Mouse (Mus musculus) liver, adult 2 months (tissue): ENCODE measurements around the gene Ttc9b. TPM values are rescaled to one million over a fixed set of nuclear protein-coding genes. Genes with fewer than 3 reads are reported as not detected.

Experiments
- DNase-seq: peaks from one replicate; pipeline ENCODE4 v3.0.0-alpha.2; 2011; ENCODE audit warnings: low read depth, low spot score; ENCODE audit errors: extremely low read depth
- H3K27ac ChIP-seq: fragments of 200-500 bp; replicated peaks from 2 replicates; pipeline ENCODE4 v1.5.1; 2012; ENCODE audit warnings: low read depth, mild to moderate bottlenecking, control low read depth, inconsistent platforms, low read length; ENCODE audit not compliant: insufficient read depth
- H3K27me3 ChIP-seq: fragments of 200-500 bp; 2 replicates; pipeline ENCODE4 v1.6.1; 2012; ENCODE audit warnings: mild to moderate bottlenecking, moderate library complexity, low read length, inconsistent platforms; ENCODE audit not compliant: control insufficient read depth, insufficient read depth
- H3K36me3 ChIP-seq: fragments of 200-500 bp; 2 replicates; pipeline ENCODE4 v1.6.1; 2012; ENCODE audit warnings: low read length, inconsistent platforms; ENCODE audit not compliant: control insufficient read depth, insufficient read depth
- H3K4me1 ChIP-seq: fragments of 200-500 bp; 2 replicates; pipeline ENCODE4 v1.6.1; 2011; ENCODE audit warnings: low read length; ENCODE audit not compliant: control insufficient read depth, insufficient read depth
- H3K4me3 ChIP-seq: fragments of 200-500 bp; 2 replicates; pipeline ENCODE4 v1.5.1; 2011; ENCODE audit warnings: low read depth, mild to moderate bottlenecking, control low read depth, low read length, moderate library complexity; ENCODE audit not compliant: insufficient read depth
- H3K79me2 ChIP-seq: fragments of 200-500 bp; 2 replicates; pipeline ENCODE4 v1.6.1; 2012; ENCODE audit warnings: inconsistent platforms, mild to moderate bottlenecking, low read length, moderate library complexity; ENCODE audit not compliant: control insufficient read depth, insufficient read depth
- H3K9ac ChIP-seq: fragments of 200-500 bp; 2 replicates; pipeline ENCODE4 v1.6.1; 2012; ENCODE audit warnings: low read depth, mild to moderate bottlenecking, control low read depth, inconsistent platforms, low read length
- CTCF ChIP-seq: fragments of 200-500 bp; IDR thresholded peaks from 2 replicates; pipeline ENCODE4 v1.5.1; 2011; ENCODE audit warnings: low read depth, low read length, control low read depth
- POLR2A ChIP-seq: fragments of 200-500 bp; IDR thresholded peaks from 2 replicates; pipeline ENCODE4 v1.6.1; 2011; ENCODE audit warnings: low read length, control low read depth; ENCODE audit not compliant: insufficient read depth; ENCODE audit errors: extremely low read depth
- WGBS: fragments of 180-500 bp; shearing (Covaris S2); methylation state at CpG from one replicate; pipeline ENCODE4 v1.1.7; 2018; 5-methylcytosine and 5-hydroxymethylcytosine counted together
- polyA plus RNA-seq: library from polyadenylated mRNA; depleted of rRNA; stranded (reverse); fragments of >200 nt; gene quantifications from 2 replicates; pipeline ENCODE4 v1.2.3, GENCODE M21; 2012; rRNA removed
- total RNA-seq: library from RNA; depleted of rRNA; stranded (reverse); fragments of >200 nt; gene quantifications from 2 replicates; pipeline ENCODE4 v1.2.3, GENCODE M21; 2014; rRNA removed

Ttc9b gene
- total RNA-seq = not detected in 2 replicates
- polyA plus RNA-seq = not detected in 2 replicates

DNA sequence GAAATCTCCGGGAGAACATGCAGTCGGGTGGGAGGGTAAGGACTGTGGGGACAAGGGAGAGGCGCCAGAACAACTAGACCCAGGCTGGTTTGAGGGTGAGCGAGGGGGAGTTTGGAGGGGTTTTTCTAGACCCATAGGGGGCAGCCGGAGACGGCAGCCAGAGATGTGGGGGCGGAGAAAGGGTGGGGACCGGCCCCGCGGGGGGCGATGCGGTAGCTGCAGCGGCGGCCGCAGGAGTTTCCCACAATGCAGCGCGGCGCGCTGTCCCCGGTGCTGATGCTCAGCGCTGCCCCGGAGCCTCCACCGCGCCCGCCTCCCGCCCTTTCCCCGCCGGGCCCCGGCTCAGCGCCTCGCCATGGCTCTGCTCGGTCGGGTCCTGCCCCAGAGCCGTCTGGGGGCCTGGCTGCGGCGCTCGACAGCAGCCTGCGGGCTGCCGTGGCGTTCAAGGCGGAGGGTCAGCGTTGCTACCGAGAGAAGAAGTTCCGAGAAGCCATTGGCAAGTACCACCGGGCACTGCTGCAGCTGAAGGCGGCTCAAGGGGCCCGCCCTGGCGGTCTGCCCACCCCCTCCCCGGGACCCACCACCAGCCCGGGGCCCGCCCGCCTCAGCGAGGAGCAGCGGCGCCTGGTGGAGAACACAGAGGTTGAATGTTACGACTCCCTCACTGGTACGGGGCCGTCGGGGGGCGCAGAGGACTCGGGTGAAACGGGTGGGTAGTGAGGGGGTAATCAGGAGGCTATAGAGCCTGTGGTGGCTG, at the start of gene Ttc9b:
Gene Ttc9b (plus strand): TSS at position 235 of the 757 bp plus-strand sequence.
- Histone ChIP-seq H3K4me3 (no peak within 1 kb of the TSS), H3K4me1 (no peaks in the 10 kb centered on the region), H3K79me2 (no peaks in the 10 kb centered on the region), H3K27me3 (peaks cover 23% of the 10 kb centered on the region), H3K36me3 (no peaks in the 10 kb centered on the region), H3K9ac (no peak within 1 kb of the TSS), H3K27ac (no peak within 1 kb of the TSS)
- no peak for DNase-seq
- no peak for TF ChIP-seq POLR2A
- TF ChIP-seq CTCF = no peak
- 7% methylated on average over 62 of the region's 62 CpGs for WGBS

DNA sequence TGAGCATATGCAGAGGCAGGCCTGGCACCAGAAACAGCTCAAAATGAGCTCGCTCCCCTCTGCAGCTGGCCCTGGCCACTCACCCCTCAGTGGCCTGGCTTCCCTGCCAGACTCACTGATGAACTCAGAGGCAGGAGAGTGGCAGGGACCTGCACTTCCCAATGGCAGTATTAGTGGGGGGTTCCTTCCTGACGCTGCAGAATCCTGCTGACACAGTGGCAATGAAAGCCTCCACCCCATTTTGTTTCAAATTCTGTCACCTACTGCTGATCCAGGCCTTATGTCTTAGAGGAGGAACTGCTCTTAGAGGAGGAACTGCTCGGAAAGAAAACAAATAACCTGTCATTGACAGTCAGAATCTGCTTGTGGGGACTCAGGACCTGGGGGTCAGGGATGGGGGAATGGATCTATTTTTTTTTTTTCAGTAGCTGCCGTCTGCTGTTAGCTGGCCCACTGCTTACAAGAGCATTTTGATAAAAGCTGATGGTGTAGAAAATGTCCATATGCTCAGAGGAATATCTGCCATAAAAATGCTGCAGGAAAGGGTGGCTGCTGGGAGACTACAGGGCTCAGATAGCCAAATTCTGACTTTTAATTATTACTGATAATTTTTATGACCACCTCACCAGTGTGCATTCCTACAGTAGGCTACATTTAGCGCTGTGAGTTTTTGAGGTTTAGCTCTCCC, 48.9 kb upstream of the Ttc9b start:
- H3K27ac ChIP-seq = no peak overlapping the region
- H3K36me3 ChIP-seq = peaks cover under 1% of the 10 kb centered on the region; the same call in 1 of the 2 replicates
- peaks cover 53% of the 10 kb centered on the region for H3K4me1 ChIP-seq
- 66% methylated on average over 5 of the region's 5 CpGs for WGBS
- H3K27me3 ChIP-seq = no peaks in the 10 kb centered on the region
- no peak overlapping the region for H3K4me3 ChIP-seq
- H3K79me2 ChIP-seq = peaks cover 60% of the 10 kb centered on the region
- TF ChIP-seq POLR2A = no peak
- no peak for TF ChIP-seq CTCF
- no peak for DNase-seq
- H3K9ac ChIP-seq = no peak overlapping the region

DNA sequence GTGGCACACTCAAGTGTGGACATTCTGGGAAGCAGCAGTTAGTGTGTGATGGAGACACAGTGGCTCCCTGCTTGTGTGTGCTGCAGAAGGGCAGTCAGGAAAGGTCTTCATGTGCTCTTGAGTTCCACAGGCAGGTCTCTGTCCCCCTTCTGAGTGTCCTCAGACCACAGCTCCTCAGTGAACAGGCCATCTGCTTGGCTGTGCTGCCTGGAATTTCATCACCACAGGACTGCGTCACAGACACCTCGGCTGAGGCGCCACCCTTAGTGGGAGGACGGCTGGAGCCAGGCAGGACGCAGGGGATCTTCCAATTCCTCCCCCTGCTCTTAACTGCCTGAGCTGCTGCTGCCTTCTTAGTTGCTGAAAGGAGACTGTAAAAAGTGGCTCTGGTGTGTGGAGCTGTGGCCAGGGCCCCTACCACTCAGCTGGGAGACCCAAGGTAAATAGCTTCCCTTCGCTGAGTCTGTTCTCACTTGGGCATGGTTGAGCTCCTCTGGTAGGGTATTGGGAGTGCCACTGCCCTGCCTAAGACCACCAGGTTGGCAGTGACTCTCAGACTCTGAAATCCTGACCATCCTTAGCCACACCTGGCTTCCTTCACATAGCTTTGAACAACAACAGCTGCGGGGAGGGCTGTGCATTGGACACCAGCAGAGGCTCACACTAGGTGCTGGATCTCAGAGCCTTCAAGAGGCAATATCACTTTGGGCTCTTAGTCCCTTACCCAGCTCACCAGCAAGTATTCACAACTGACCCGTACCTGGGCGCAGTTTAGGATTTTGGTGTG, 48.0 kb upstream of the Ttc9b start:
- H3K27me3 ChIP-seq = no peaks in the 10 kb centered on the region
- H3K4me1 ChIP-seq = peaks cover 49% of the 10 kb centered on the region
- 0 out of 2 replicates have a peak overlapping the region, but pooled peaks have one; percentile 14 for H3K9ac ChIP-seq
- 46% methylated on average over 9 of the region's 9 CpGs for WGBS
- H3K27ac ChIP-seq = peak overlapping the region; percentile 25
- H3K4me3 ChIP-seq = no peak overlapping the region
- DNase-seq = peak; percentile 66
- no peak for TF ChIP-seq CTCF
- no peak for TF ChIP-seq POLR2A
- H3K36me3 ChIP-seq = peaks cover 2% of the 10 kb centered on the region; the same call in 1 of the 2 replicates
- H3K79me2 ChIP-seq = peaks cover 61% of the 10 kb centered on the region

DNA sequence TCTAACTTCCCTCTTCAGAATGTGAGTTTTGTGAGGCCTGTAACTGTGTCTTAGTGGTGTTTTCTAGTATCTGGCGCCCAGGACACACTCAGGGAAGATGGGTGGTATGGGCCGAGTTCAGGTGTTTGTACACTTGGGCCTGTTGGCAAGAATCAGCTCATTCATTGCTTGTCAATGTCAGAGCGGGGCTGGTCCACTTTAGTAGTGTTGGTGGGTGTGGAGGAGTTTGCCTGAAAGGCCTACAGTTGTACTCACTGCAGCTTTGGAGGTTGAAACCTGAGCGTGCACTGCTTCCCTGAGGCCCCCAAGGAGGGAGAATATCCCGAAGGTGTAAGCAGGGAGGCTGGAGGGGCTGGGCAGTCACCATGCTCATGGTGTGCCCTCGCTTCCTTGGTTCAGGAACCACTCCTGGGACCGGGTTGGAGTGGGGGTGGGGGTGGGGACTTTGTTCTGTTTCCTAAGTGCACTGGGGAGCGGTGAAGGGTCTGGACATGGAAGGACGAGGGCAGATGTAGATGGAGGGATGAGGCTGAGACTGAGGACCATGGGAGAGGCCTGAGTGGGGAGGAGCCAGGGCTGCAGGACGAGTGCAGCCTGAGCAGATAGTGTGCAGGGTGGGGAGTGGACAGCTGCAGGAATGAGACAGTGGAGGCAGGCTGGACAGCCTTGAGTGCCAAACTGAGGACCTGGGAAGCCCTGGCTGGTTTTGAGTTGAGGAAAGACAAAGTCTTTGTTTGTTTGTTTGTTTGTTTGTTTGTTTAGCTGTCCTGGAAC, 47.0 kb upstream of the Ttc9b start:
- WGBS = 41% methylated on average over 10 of the region's 10 CpGs

DNA sequence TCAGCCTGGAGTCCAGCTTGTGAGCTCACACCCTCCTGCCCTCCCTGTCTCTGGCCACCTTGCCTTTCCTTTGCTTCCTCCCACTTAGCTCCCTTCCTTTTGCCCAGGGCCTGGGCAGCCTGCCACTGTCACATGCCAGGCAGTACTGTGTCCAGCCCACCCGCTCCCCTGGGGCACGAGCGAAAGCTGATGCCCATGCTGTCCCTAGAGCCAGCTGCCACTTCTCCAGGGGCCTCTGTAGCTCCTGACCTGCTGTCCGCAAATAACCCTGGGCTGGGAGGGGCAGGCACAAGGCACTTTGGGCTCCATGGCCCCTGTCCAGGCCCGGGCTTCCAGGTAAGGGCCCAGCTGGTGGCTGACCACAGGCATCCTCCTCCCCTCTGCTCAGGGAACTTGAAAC, 46.1 kb upstream of the Ttc9b start:
- Histone ChIP-seq H3K27ac (no peak overlapping the region), H3K36me3 (peaks cover 2% of the 10 kb centered on the region; the same call in 1 of the 2 replicates), H3K27me3 (no peaks in the 10 kb centered on the region), H3K4me1 (peaks cover 38% of the 10 kb centered on the region), H3K79me2 (peaks cover 57% of the 10 kb centered on the region), H3K4me3 (no peak overlapping the region), H3K9ac (no peak overlapping the region)
- DNase-seq = peak; percentile 54
- WGBS = 20% methylated on average over 5 of the region's 5 CpGs
- TF ChIP-seq CTCF = no peak
- TF ChIP-seq POLR2A = no peak

More for the DNA sequence above, 47.0 kb upstream of the Ttc9b start:
- peaks cover 44% of the 10 kb centered on the region for H3K4me1 ChIP-seq
- no peaks in the 10 kb centered on the region for H3K27me3 ChIP-seq
- H3K4me3 ChIP-seq = no peak overlapping the region
- peaks cover 60% of the 10 kb centered on the region for H3K79me2 ChIP-seq
- no peak overlapping the region for H3K9ac ChIP-seq
- TF ChIP-seq POLR2A (no peak), CTCF (no peak)
- no peak for DNase-seq
- H3K36me3 ChIP-seq = peaks cover 2% of the 10 kb centered on the region; the same call in 1 of the 2 replicates
- no peak overlapping the region for H3K27ac ChIP-seq
